9 mouse cellular contexts compared by ENCODE assay signal in genomic region chr19:47526239-47526986, GRCm38 (mm10). TPM values are rescaled to one million over a fixed set of nuclear protein-coding genes. Genes with fewer than 3 reads are reported as not detected.
A peak's percentile ranks its signal among the peaks of the same experiment; 100 is the strongest.
DNase-seq lines count a peak whose midpoint lies in the region; ATAC-seq lines count a peak whose summit lies in the region.
"Had no signal": no experiment of that assay in that cellular context is flagged by ENCODE, and none has a peak within 500 bp of the region (broad histone marks: within the 10 kb centered on the region; RNA-seq: fewer than 3 reads in every experiment).

No protein-coding gene starts in this region.

- WGBS in embryonic facial prominence, embryonic 14.5 days: 54% methylated on average over 21 of the region's 21 CpGs
- 81% methylated on average over 21 of the region's 21 CpGs for WGBS in midbrain, embryonic 16.5 days

- DNase-seq in heart, adult 11 months: peak; percentile 96
- no peak for DNase-seq in heart, postnatal 4 days
- DNase-seq in 3134 (ENCODE audit: extremely low read depth, insufficient read length, low spot score): peak; percentile 50
- DNase-seq in embryonic facial prominence, embryonic 14.5 days (ENCODE audit: low spot score): peak; percentile 49
- no peak for DNase-seq in Muller cell, postnatal 12 days (ENCODE audit: inconsistent ontology term)
- no peak for DNase-seq in embryo, embryonic 9.5 days (ENCODE audit: extremely low spot score)
- DNase-seq: liver, embryonic 13.5 days had no signal

- peak overlapping the region; percentile 53 for H3K27ac ChIP-seq in embryonic facial prominence, embryonic 14.5 days (replicated peaks; ENCODE audit: low read depth, low read length)
- no peak overlapping the region for H3K27ac ChIP-seq in midbrain, embryonic 16.5 days (ENCODE audit: low read length)
- H3K27ac ChIP-seq: liver, embryonic 13.5 days had no signal

- H3K27me3 ChIP-seq in embryonic facial prominence, embryonic 14.5 days (replicated peaks; ENCODE audit: control insufficient read depth, insufficient read depth, low read length): no peaks in the 10 kb centered on the region
- no peaks in the 10 kb centered on the region for H3K27me3 ChIP-seq in megakaryocyte, embryonic 14.5 days (replicated peaks)
- H3K27me3 ChIP-seq in midbrain, embryonic 16.5 days (ENCODE audit: control insufficient read depth, insufficient read depth, low read depth, low read length): no peaks in the 10 kb centered on the region
- H3K27me3 ChIP-seq: liver, embryonic 13.5 days had no signal

- no peak overlapping the region; the same call in 1 of the 2 replicates for H3K9ac ChIP-seq in embryonic facial prominence, embryonic 14.5 days (ENCODE audit: low read depth, low read length)
- no peak overlapping the region for H3K9ac ChIP-seq in midbrain, embryonic 16.5 days (ENCODE audit: low read depth, low read length)
- H3K9ac ChIP-seq: liver, embryonic 13.5 days had no signal

- no peak overlapping the region for H3K4me2 ChIP-seq in embryonic facial prominence, embryonic 14.5 days (ENCODE audit: low read depth, low read length)
- no peak overlapping the region for H3K4me2 ChIP-seq in midbrain, embryonic 16.5 days (ENCODE audit: low read length)
- H3K4me2 ChIP-seq: liver, embryonic 13.5 days had no signal

- H3K4me3 ChIP-seq in embryonic facial prominence, embryonic 14.5 days (ENCODE audit: low read depth, low read length): no peak overlapping the region
- peak overlapping the region; percentile 83 for H3K4me3 ChIP-seq in megakaryocyte, embryonic 14.5 days (replicated peaks)
- H3K4me3 ChIP-seq in midbrain, embryonic 16.5 days (ENCODE audit: low read depth, low read length): no peak overlapping the region
- H3K4me3 ChIP-seq: liver, embryonic 13.5 days had no signal

- H3K9me3 ChIP-seq in embryonic facial prominence, embryonic 14.5 days (ENCODE audit: control insufficient read depth, low read length): no peaks in the 10 kb centered on the region
- no peaks in the 10 kb centered on the region for H3K9me3 ChIP-seq in megakaryocyte, embryonic 14.5 days
- no peaks in the 10 kb centered on the region for H3K9me3 ChIP-seq in midbrain, embryonic 16.5 days (replicated peaks; ENCODE audit: control insufficient read depth, low read length, poor library complexity, severe bottlenecking)
- H3K9me3 ChIP-seq: liver, embryonic 13.5 days had no signal

- no peak for ATAC-seq in embryonic facial prominence, embryonic 14.5 days (ENCODE audit: low read depth)
- ATAC-seq in midbrain, embryonic 16.5 days: no peak

- H3K4me1 ChIP-seq in embryonic facial prominence, embryonic 14.5 days (ENCODE audit: control insufficient read depth, insufficient read depth, low read length): no peaks in the 10 kb centered on the region
- H3K4me1 ChIP-seq in megakaryocyte, embryonic 14.5 days: peaks cover 52% of the 10 kb centered on the region
- H3K4me1 ChIP-seq in midbrain, embryonic 16.5 days (ENCODE audit: control insufficient read depth, insufficient read depth, low read length): no peaks in the 10 kb centered on the region

- H3K36me3 ChIP-seq in embryonic facial prominence, embryonic 14.5 days (ENCODE audit: control insufficient read depth, insufficient read depth, low read length): peaks cover 45% of the 10 kb centered on the region
- H3K36me3 ChIP-seq in megakaryocyte, embryonic 14.5 days (replicated peaks; ENCODE audit: low read length): peaks cover 60% of the 10 kb centered on the region
- 0 out of 2 replicates have a peak, but pooled peaks cover 2% of the 10 kb centered on the region for H3K36me3 ChIP-seq in midbrain, embryonic 16.5 days (ENCODE audit: control insufficient read depth, insufficient read depth, low read length)

RNA-seq across cellular contexts. Expression of gene Stn1, which starts 10.9 kb away (rescaled TPM):
- 10 to 100 TPM; 23.1 to 26.3 TPM for total RNA-seq in heart, postnatal 4 days (2021)
- polyA plus RNA-seq in embryonic facial prominence, embryonic 14.5 days (2014; fragmentation: Nextera tagmentation; extraction: Ambion mirVana): 48.1 and 52.3 TPM in 2 replicates
- 2.4 and 6.6 TPM in 2 replicates for polyA plus RNA-seq in megakaryocyte, embryonic 14.5 days (2012; ENCODE audit: insufficient read depth, low replicate concordance)
- 23.4 and 24.0 TPM in 2 replicates for polyA plus RNA-seq in midbrain, embryonic 16.5 days (2015; fragmentation: Nextera tagmentation; extraction: Ambion mirVana)

RNA-seq across cellular contexts. Expression of gene Slk, which starts 53.1 kb away (rescaled TPM):
- total RNA-seq in heart, postnatal 4 days (2021): 100 to 1,000 TPM; 131 to 139 TPM
- 16.3 and 18.3 TPM in 2 replicates for polyA plus RNA-seq in embryonic facial prominence, embryonic 14.5 days (2014; fragmentation: Nextera tagmentation; extraction: Ambion mirVana)
- polyA plus RNA-seq in megakaryocyte, embryonic 14.5 days (2012; ENCODE audit: insufficient read depth, low replicate concordance): 1.5 and 5.6 TPM in 2 replicates
- polyA plus RNA-seq in midbrain, embryonic 16.5 days (2015; fragmentation: Nextera tagmentation; extraction: Ambion mirVana): 4.7 and 5.8 TPM in 2 replicates

Comparison
In these comparisons a context has a peak if more than half of its experiments do, and no peak if none do; other contexts are left out.
1. DNase-seq: peak in heart, adult 11 months (single experiment), 3134 (single experiment) and embryonic facial prominence, embryonic 14.5 days (single experiment); none in heart, postnatal 4 days (single experiment), Muller cell, postnatal 12 days (single experiment) and embryo, embryonic 9.5 days (single experiment).